Mouse (Mus musculus): Measurements from ENCODE around the gene Tmem223.

Tmem223 gene

GRCm38 (mm10) chr19:8742176-8742575 lies 28.6 kb upstream of the Tmem223 start:
- no peak for DNase-seq (ENCODE audit: low read depth in 2 of 2, low spot score in 2 of 2)

- no peak for DNase-seq (ENCODE audit: low read depth in 2 of 2, low spot score in 2 of 2)
Measured at GRCm38 (mm10) chr19:8745382-8745781, 25.4 kb upstream of the Tmem223 start.

GRCm38 (mm10) chr19:8747368-8747767 lies 23.4 kb upstream of the Tmem223 start:
- DNase-seq (ENCODE audit: low read depth in 2 of 2, low spot score in 2 of 2), result no peak

- no peak for DNase-seq (ENCODE audit: low read depth in 2 of 2, low spot score in 2 of 2)
Measured at GRCm38 (mm10) chr19:8755652-8756051, 15.1 kb upstream of the Tmem223 start.

GRCm38 (mm10) chr19:8756635-8757387 lies 14.0 kb upstream of the Tmem223 start, which contains the start of gene Nxf1:
TSS of gene Nxf1 (plus strand) at chr19:8757073.
- peak; percentile 83 to 84 for DNase-seq (ENCODE audit: low read depth in 2 of 2, low spot score in 2 of 2)

- DNase-seq (ENCODE audit: low read depth in 2 of 2, low spot score in 2 of 2), result no peak
Measured at GRCm38 (mm10) chr19:8757471-8757998, 13.3 kb upstream of the Tmem223 start.

- DNase-seq (ENCODE audit: low read depth in 2 of 2, low spot score in 2 of 2), result no peak
Measured at GRCm38 (mm10) chr19:8758899-8759298, 11.9 kb upstream of the Tmem223 start.

GRCm38 (mm10) chr19:8760757-8761156 lies 10.0 kb upstream of the Tmem223 start:
- DNase-seq (ENCODE audit: low read depth in 2 of 2, low spot score in 2 of 2), result no peak

- DNase-seq (ENCODE audit: low read depth in 2 of 2, low spot score in 2 of 2), result no peak
Measured at GRCm38 (mm10) chr19:8763276-8763675, 7.5 kb upstream of the Tmem223 start.

GRCm38 (mm10) chr19:8765562-8765961 lies 5.2 kb upstream of the Tmem223 start:
- DNase-seq (ENCODE audit: low read depth in 2 of 2, low spot score in 2 of 2), result no peak

- DNase-seq (ENCODE audit: low read depth in 2 of 2, low spot score in 2 of 2), result no peak
Measured at GRCm38 (mm10) chr19:8772996-8773395, 2.2 kb downstream of the Tmem223 start.

- no peak for DNase-seq (ENCODE audit: low read depth in 2 of 2, low spot score in 2 of 2)
Measured at GRCm38 (mm10) chr19:8773409-8773808, 2.6 kb downstream of the Tmem223 start.

- peak; percentile 95 to 98 for DNase-seq (ENCODE audit: low read depth in 2 of 2, low spot score in 2 of 2)
Measured at GRCm38 (mm10) chr19:8774086-8774835, 3.5 kb downstream of the Tmem223 start, which contains the start of gene Tmem179b. TSS of gene Tmem179b (minus strand) at chr19:8774467.

- no peak for DNase-seq (ENCODE audit: low read depth in 2 of 2, low spot score in 2 of 2)
Measured at GRCm38 (mm10) chr19:8774951-8775421, 4.2 kb downstream of the Tmem223 start.

- DNase-seq (ENCODE audit: low read depth in 2 of 2, low spot score in 2 of 2), result peak; percentile 83 to 90
Measured at GRCm38 (mm10) chr19:8786008-8786781, 15.4 kb downstream of the Tmem223 start, which contains the start of gene Taf6l. TSS of gene Taf6l (minus strand) at chr19:8786417.

- DNase-seq (ENCODE audit: low read depth in 2 of 2, low spot score in 2 of 2), result no peak
Measured at GRCm38 (mm10) chr19:8788521-8788920, 17.7 kb downstream of the Tmem223 start.

GRCm38 (mm10) chr19:8789171-8789570 lies 18.4 kb downstream of the Tmem223 start:
- DNase-seq (ENCODE audit: low read depth in 2 of 2, low spot score in 2 of 2), result no peak

- no peak for DNase-seq (ENCODE audit: low read depth in 2 of 2, low spot score in 2 of 2)
Measured at GRCm38 (mm10) chr19:8790171-8790570, 19.4 kb downstream of the Tmem223 start.

- peak; percentile 81 to 85 for DNase-seq (ENCODE audit: low read depth in 2 of 2, low spot score in 2 of 2)
Measured at GRCm38 (mm10) chr19:8798264-8798946, 27.6 kb downstream of the Tmem223 start, which contains the start of gene Polr2g. TSS of gene Polr2g (minus strand) at chr19:8798577.

- DNase-seq (ENCODE audit: low read depth in 2 of 2, low spot score in 2 of 2), result no peak
Measured at GRCm38 (mm10) chr19:8798947-8799315, 28.1 kb downstream of the Tmem223 start.

Data from CD8-positive naive resting alpha-beta T cell, adult 2 months (primary cell).